Mouse (Mus musculus): ENCODE measurements at regions not wholly inside any gene's neighbourhood (a gene's known extent, or its start where the extent isn't known, plus 50 kb on each side); places are given as distances from the start of the nearest gene placed in this dataset.
"Not testable (repeated sequence)": the region's sequence is repeated elsewhere in the genome, so short reads cannot be mapped to it uniquely, and the experiment has no call there.

DNA sequence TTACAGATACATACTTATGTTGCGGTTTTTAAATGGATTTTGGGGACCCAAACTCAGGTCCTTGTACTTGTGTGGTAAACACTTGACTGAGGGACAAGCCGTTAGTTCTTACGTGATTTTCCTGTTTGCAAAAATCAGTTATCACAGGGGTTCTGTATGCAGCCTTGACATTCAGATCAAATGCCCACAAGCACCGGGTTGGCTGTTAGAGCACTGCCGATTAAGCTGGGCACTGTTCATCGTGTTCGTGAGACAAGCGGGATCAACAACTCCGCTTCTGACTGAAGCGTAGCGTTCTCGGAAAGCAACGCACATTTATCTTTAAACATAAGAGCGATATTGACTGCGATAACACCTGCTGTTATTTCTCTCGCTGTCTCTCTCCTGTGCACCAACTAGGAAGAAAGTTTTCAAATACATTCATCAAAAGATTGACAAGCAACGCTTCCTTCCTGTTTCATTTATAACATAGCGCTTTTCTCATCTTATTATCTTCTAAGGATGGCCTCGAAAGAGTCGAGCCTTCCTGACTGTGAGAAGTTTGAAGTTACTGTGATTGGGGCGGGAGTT lies 97.8 kb upstream of the Stt3b start:
- H3K4me3 ChIP-seq (replicated peaks; ENCODE audit: extremely low read depth, low read depth, low read length) = no peak overlapping the region
- peaks cover 2% of the 10 kb centered on the region; the same call in 1 of the 2 replicates for H3K4me1 ChIP-seq (ENCODE audit: control insufficient read depth, insufficient read depth, low read length)
- TF ChIP-seq POLR2A (IDR thresholded peaks at IDR 0.05; ENCODE audit: borderline replicate concordance, extremely low read depth, low read depth, low read length) (no peak), CTCF (IDR thresholded peaks at IDR 0.05; ENCODE audit: insufficient read depth, low read length) (no peak)
- WGBS = 75% methylated on average over 21 of the region's 21 CpGs
- no peak for DNase-seq

DNA sequence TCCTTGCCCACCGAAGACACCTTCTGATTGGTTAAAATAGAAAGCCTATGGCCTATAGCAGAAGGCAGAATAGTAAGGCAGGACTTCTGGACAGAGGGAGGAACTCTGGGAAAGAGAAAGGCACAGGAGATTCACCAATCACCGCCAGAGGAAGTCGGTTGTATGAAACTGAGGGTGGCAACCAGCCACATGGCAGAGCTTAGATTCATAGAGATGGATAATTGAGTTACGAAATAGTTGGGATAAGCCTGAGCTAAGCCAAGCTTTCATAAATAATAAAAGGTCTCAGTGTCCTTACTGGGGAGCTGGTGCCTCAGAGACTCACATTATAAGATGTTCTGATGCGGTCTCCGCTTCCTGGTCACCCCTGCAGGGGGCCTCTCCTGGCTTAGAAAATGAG lies 98.7 kb upstream of the Stt3b start:
- TF ChIP-seq POLR2A (IDR thresholded peaks at IDR 0.05; ENCODE audit: borderline replicate concordance, extremely low read depth, low read depth, low read length) (no peak), CTCF (IDR thresholded peaks at IDR 0.05; ENCODE audit: insufficient read depth, low read length) (no peak)

DNA sequence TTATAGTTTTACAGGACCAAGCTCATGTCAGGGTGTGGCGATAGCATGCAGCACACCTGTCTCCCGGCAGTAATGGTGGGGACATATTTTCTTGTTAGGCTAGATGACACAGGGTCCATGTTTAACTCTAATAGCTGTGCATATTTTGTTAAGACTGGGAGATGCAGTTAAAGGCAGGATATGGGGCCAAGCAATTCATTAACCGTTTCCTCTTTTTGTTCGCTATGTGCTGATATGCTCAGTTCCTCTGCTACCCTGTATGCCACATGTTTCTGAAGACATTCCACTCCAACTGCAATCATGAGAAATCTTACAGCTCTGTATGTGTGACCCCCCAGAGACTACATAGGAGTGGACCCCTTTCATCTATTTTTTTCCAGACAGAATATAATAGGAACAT lies 104.0 kb upstream of the Stt3b start:
- TF ChIP-seq POLR2A (IDR thresholded peaks at IDR 0.05; ENCODE audit: borderline replicate concordance, extremely low read depth, low read depth, low read length) (no peak), CTCF (IDR thresholded peaks at IDR 0.05; ENCODE audit: insufficient read depth, low read length) (no peak)
- Histone ChIP-seq H3K4me1 (ENCODE audit: control insufficient read depth, insufficient read depth, low read length) (no peaks in the 10 kb centered on the region), H3K4me3 (replicated peaks; ENCODE audit: extremely low read depth, low read depth, low read length) (no peak overlapping the region)
- 59% methylated on average over 4 of the region's 4 CpGs for WGBS
- no peak for DNase-seq

More for the DNA sequence above, 98.7 kb upstream of the Stt3b start:
- peaks cover 2% of the 10 kb centered on the region; the same call in 1 of the 2 replicates for H3K4me1 ChIP-seq (ENCODE audit: control insufficient read depth, insufficient read depth, low read length)
- H3K4me3 ChIP-seq (replicated peaks; ENCODE audit: extremely low read depth, low read depth, low read length) = no peak overlapping the region
- WGBS = 69% methylated on average over 6 of the region's 6 CpGs
- DNase-seq = no peak

DNA sequence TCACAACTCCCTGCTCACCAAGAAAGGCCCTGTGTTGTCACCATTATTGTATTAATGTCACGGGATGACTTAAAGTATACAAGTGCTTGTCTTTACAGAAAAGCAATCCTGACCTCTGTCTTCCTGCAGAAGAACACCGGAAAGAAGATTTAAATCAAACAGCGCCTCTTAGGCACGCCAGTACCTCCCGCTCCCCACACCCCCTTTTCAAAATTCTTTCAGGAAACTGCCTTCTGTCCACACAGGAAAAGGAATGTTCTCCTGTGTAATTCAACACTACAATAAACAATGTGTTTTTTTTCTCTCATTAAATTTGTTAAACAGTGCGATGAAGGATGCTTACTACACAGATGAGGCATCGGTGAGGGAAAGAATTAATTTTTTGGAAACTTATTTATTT lies 112.6 kb upstream of the Stt3b start:
- WGBS = 51% methylated on average over 7 of the region's 7 CpGs
- TF ChIP-seq CTCF (IDR thresholded peaks at IDR 0.05; ENCODE audit: insufficient read depth, low read length) (no peak), POLR2A (IDR thresholded peaks at IDR 0.05; ENCODE audit: borderline replicate concordance, extremely low read depth, low read depth, low read length) (no peak)
- Histone ChIP-seq H3K4me1 (ENCODE audit: control insufficient read depth, insufficient read depth, low read length) (peaks cover 3% of the 10 kb centered on the region; the same call in 1 of the 2 replicates), H3K4me3 (replicated peaks; ENCODE audit: extremely low read depth, low read depth, low read length) (no peak overlapping the region)
- DNase-seq = no peak

DNA sequence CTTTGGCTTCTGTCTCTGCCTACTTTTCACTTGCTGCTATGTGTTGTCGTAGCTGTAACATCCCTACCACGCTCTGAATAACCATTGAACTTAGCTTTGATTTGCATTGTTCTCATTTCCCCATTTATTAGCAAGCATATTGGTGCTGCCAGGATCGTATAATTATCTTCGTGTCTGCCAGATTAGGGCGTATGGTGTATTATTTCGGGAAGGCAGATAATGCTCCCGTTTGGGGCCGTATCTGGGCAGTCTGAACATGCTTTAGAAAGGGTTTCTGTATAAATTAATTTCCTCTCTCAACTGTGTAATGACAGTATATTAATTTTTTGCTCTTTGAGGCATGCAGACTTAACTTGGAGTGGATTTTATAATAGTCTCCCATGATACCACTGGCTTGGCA lies 116.5 kb upstream of the Stt3b start:
- 79% methylated on average over 8 of the region's 8 CpGs for WGBS
- Histone ChIP-seq H3K4me1 (ENCODE audit: control insufficient read depth, insufficient read depth, low read length) (peaks cover 3% of the 10 kb centered on the region; the same call in 1 of the 2 replicates), H3K4me3 (replicated peaks; ENCODE audit: extremely low read depth, low read depth, low read length) (no peak overlapping the region)
- no peak for DNase-seq
- TF ChIP-seq POLR2A (IDR thresholded peaks at IDR 0.05; ENCODE audit: borderline replicate concordance, extremely low read depth, low read depth, low read length) (no peak), CTCF (IDR thresholded peaks at IDR 0.05; ENCODE audit: insufficient read depth, low read length) (no peak)

DNA sequence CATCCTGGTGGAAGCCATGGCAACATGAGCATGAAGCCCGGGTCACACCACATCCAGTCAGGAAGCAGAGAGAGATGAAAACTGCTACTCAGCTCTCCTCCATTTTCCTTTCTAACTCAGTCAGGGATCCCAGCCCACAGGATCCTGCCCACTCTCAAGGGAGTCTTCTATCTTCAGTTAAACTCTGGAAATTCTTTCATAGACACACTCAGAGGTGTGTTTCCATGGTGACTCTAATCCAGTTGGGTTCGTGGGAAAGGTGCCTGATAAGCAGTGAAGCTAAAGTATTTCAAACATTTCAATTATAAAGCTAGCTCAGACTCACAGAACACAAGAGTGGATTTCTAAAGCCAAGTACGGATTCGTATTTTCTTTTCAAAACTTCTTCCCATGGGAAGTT lies 120.0 kb upstream of the Stt3b start:
- H3K4me3 ChIP-seq (replicated peaks; ENCODE audit: extremely low read depth, low read depth, low read length) = no peak overlapping the region
- WGBS = 62% methylated on average over 4 of the region's 4 CpGs
- TF ChIP-seq POLR2A (IDR thresholded peaks at IDR 0.05; ENCODE audit: borderline replicate concordance, extremely low read depth, low read depth, low read length) (no peak), CTCF (IDR thresholded peaks at IDR 0.05; ENCODE audit: insufficient read depth, low read length) (no peak)
- DNase-seq = no peak
- peaks cover 5% of the 10 kb centered on the region for H3K4me1 ChIP-seq (ENCODE audit: control insufficient read depth, insufficient read depth, low read length)

DNA sequence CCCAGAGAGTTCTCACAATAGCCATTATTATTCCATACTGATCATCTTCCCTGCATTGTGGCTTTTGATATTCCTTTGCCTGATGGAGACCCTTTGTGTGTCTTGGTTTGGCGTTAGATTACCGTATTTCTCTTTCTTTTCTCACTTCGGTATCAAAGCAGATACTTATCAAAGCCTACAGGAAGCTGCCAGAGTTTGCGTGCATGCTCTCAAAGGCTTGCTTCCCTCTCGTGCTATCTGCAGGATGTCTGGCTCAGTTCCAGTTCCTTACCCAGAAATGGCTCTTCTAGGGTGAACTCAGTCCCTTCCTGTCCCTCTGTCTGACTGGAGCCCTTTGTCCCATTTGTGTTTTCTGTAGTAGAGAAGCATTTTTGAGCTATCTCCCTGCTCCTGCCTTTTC lies 124.5 kb upstream of the Stt3b start:
- Histone ChIP-seq H3K4me3 (replicated peaks; ENCODE audit: extremely low read depth, low read depth, low read length) (no peak overlapping the region), H3K4me1 (ENCODE audit: control insufficient read depth, insufficient read depth, low read length) (peaks cover 5% of the 10 kb centered on the region)
- no peak for DNase-seq
- TF ChIP-seq POLR2A (IDR thresholded peaks at IDR 0.05; ENCODE audit: borderline replicate concordance, extremely low read depth, low read depth, low read length) (no peak), CTCF (IDR thresholded peaks at IDR 0.05; ENCODE audit: insufficient read depth, low read length) (no peak)
- WGBS = 4% methylated on average over 5 of the region's 5 CpGs

DNA sequence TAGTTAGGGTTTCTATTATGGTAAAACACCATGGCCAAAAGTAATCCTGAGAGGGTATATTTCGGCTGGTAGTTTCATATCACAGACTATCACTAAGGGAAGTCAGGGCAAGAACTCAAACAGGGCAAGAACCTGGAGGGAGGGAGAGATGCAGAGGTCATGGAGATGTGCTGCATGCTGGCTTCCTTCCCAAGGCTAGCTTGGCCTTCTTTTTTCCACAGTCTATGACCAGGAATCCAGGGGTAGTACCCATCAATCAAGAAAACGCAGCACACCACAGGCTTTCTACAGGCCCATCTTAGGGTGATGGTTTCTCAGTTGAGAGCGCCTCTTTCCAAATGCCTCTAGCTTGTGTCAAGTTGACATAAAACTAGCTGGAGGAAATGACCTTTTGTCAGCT lies 126.1 kb upstream of the Stt3b start:
- no peak overlapping the region for H3K4me3 ChIP-seq (replicated peaks; ENCODE audit: extremely low read depth, low read depth, low read length)
- DNase-seq = no peak
- peaks cover 5% of the 10 kb centered on the region for H3K4me1 ChIP-seq (ENCODE audit: control insufficient read depth, insufficient read depth, low read length)
- TF ChIP-seq POLR2A (IDR thresholded peaks at IDR 0.05; ENCODE audit: borderline replicate concordance, extremely low read depth, low read depth, low read length) (no peak), CTCF (IDR thresholded peaks at IDR 0.05; ENCODE audit: insufficient read depth, low read length) (no peak)
- WGBS = 85% methylated on average over 3 of the region's 3 CpGs

DNA sequence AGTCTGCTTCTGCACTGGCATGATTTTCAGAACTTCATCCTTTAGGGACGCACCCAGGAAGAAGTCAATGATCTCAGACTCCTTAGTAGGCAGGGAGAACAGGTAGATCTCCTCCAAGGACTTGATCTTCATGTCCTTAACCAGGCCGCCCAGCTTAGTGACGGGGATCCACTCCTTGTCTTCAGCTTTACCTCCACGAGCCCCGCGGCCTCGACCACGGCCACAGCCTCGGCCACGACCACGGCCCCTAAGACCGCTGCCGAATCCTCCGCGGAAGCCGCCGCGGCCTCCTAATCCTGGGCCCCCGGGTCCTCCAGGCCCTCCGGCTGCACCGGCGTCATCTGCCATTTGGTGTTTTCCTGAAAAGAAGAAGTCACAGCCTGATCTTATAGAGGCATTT lies 128.0 kb upstream of the Stt3b start:
- not testable (repeated sequence) for H3K4me1 ChIP-seq (ENCODE audit: control insufficient read depth, insufficient read depth, low read length); DNase-seq; H3K4me3 ChIP-seq (replicated peaks; ENCODE audit: extremely low read depth, low read depth, low read length)
- WGBS = 96% methylated on average over 22 of the region's 22 CpGs

DNA sequence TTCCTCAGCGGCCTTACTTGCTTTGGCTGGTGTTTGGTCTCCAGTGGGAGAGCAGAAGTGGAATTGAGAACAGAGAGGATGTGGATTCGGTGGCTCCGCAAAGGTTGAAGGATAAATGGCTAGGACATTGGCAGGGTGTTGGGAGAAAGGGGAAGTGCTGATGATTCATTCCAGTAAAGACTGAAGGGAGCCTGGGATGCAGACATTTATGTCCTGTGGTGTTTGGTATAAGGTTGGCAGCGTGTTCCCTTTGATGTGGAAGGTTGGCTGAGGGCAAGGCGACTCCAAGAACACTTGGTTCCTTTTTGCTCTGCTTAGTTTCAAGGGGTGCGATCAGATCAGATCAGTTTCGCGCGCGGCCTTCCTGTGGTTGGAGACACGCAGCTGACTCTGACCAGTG lies 136.5 kb upstream of the Stt3b start:
- DNase-seq = no peak
- no peak overlapping the region for H3K4me3 ChIP-seq (replicated peaks; ENCODE audit: extremely low read depth, low read depth, low read length)
- TF ChIP-seq CTCF (IDR thresholded peaks at IDR 0.05; ENCODE audit: insufficient read depth, low read length) = no peak
- no peak for TF ChIP-seq POLR2A (IDR thresholded peaks at IDR 0.05; ENCODE audit: borderline replicate concordance, extremely low read depth, low read depth, low read length)
- WGBS = 78% methylated on average over 11 of the region's 11 CpGs
- no peaks in the 10 kb centered on the region for H3K4me1 ChIP-seq (ENCODE audit: control insufficient read depth, insufficient read depth, low read length)
